Mouse (Mus musculus): ENCODE results near the gene Lrrk2.

The Lrrk2 gene

GRCm38 (mm10) chr15:91685880-91686563 lies 13.0 kb downstream of the Lrrk2 start:
- in situ Hi-C loops (cut with MboI; ENCODE audit: low sequenced_read_pairs), result no loop called here

DNA sequence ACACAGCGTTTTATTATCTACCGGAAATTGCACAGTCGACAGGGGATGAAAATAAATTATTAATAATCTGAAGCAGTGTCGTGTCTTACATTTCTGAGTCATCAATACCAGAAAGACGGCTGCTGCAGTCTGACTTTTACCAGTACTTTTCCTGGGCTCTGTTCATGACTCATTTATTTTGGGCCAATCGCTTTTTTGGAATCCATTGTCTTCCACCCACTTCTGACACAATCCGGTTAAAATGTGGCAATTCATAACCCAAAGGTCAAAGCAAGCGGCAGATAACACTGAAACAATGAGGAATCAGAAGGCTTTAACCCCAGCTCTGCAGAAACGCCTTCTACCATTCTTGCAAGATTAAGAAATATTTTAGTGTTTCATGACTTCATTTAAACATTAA lies 17.7 kb downstream of the Lrrk2 start:
- in situ Hi-C loops (cut with MboI; ENCODE audit: low sequenced_read_pairs), result no loop called here

- in situ Hi-C loops (cut with MboI; ENCODE audit: low sequenced_read_pairs), result no loop called here
Observed at GRCm38 (mm10) chr15:91693051-91693450, 20.1 kb downstream of the Lrrk2 start.

- in situ Hi-C loops (cut with MboI; ENCODE audit: low sequenced_read_pairs), result no loop called here
Observed at GRCm38 (mm10) chr15:91693856-91694255, 20.9 kb downstream of the Lrrk2 start.

DNA sequence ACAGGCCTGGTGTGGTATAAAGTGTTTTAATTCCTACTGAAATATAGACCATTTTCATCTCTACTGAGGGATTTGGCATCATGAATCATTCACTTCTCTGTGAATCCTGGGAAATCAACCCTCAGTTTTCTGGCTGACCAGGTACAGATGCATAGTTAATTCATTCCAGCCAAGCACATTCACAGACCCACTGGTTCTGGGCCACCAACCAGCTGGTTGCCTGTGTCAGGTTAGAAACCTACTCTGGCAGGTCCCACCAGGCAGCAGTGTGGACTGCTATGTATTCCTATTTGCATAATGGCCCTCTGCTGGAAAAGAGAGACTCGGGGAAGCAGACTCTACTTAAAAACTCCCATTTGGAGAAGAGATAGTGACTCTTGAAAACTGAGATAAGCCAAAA lies 27.9 kb downstream of the Lrrk2 start:
- in situ Hi-C loops (cut with MboI; ENCODE audit: low sequenced_read_pairs), result no loop called here

DNA sequence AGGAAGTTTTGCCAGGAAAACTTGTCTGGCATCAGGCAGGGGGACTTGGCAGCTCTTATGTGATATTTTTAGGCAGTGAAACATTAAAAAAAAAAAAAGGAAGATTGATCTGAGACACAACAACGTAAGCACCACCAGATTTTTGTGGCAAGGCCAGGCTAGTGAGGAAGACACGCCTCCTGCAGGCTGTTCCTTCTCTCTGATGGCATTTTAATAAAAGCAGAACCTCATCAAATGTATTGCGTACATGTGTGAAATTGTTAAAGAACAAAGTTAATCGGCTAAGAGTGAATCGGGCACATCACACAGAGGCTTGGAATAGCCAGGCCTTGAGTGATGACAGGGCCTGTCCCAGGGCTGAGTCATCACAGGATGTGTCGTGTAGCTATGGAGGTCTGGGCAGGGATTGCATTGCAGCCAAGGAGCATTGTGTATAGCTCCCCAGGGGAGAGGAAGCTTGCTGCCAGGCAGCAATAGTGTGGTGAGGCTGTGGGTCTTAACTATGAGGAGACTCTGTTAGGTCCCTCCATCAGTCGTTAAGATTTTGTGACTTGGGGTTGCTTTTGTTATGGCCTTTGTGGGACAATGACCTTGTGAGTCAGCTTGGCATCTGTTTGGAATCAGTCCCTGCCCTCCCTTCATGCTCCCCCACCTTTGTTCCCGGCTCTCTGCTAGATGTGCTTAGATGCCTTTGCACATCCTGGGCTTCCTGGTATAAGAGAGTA lies 30.2 kb downstream of the Lrrk2 start:
- in situ Hi-C loops (cut with MboI; ENCODE audit: low sequenced_read_pairs), result no loop called here

GRCm38 (mm10) chr15:91704091-91704490 lies 31.1 kb downstream of the Lrrk2 start:
- in situ Hi-C loops (cut with MboI; ENCODE audit: low sequenced_read_pairs), result no loop called here

DNA sequence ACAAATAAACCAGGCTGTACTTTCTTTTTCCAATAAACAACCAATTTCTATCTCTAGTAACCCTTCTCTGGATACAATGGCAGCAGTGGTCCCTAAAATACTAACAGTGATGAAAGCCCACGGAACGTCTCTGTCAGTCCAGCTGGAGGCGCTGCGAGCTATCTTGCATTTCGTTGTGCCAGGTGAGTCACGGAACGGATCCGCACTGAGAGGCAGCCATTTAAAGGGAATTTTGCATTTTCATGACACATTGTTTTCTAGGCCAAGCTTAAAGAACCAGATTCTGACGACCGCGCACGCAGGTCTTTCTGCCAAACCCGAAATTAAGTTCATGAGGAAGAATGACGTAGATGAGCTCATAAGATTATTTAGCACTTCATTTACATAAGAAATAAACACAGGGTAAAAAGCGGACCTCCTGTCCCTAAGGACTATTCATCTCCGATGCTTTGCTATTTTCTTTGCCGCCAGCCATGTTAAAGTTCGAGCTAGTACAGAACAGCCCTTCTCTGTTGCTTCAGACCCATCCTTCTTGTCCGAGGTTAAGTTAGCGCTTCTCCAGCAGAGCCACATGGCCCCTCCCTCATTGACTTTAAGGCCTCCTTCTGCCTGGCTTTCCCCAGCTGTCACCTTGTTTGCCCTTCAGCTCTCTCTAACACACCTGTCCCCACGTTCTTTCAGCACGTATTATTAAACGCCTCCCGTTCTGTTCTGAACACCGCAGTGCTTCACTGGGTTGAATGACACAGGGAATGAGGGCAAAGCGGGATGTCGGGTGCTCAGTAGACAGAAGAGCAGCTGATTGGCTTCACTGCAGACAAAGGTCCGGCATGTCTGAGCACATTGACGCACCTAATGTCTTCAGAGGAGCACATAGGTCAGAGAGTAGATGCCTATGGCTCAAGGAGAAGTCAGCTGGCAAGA lies 36.5 kb downstream of the Lrrk2 start:
- in situ Hi-C loops (cut with MboI; ENCODE audit: low sequenced_read_pairs), result no loop called here

DNA sequence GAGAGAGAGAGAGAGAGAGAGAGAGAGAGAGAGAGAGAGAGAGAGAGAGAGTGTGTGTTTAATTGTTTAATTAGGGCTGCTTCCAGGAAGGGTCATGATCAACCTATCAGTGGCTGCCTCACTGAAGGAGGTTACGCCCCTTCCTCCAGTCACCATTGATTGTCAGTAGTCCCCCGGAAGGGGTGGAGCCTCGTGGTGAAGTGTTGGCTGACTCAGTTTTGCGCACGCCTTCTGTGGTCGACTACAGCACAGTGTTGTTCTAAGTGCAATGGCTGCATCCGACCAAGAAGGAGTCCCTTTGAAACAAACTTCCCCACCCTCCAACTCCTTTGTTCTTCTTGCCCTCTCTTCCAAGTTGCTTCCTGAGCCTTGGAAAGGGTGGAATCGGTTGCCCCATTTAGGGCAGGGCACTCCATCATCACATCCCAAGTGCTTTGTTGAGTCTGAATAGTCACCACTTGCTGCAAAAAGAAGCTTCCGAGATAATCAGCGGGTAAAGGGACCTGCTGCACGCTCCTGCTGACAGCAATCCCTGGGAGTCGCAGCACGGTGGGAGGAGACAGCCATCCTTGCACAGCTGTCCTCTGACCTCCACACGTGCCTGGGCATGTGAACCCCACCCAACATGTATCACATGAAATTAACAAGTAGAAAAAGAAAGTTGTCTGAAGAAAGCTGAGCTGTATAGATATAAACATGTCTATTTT lies 62.4 kb downstream of the Lrrk2 start:
- in situ Hi-C loops (cut with MboI; ENCODE audit: low sequenced_read_pairs), result no loop called here

GRCm38 (mm10) chr15:91736791-91737533 lies 64.0 kb downstream of the Lrrk2 start:
- in situ Hi-C loops (cut with MboI; ENCODE audit: low sequenced_read_pairs), result no loop called here

GRCm38 (mm10) chr15:91738808-91739207 lies 65.8 kb downstream of the Lrrk2 start:
- in situ Hi-C loops (cut with MboI; ENCODE audit: low sequenced_read_pairs), result no loop called here

DNA sequence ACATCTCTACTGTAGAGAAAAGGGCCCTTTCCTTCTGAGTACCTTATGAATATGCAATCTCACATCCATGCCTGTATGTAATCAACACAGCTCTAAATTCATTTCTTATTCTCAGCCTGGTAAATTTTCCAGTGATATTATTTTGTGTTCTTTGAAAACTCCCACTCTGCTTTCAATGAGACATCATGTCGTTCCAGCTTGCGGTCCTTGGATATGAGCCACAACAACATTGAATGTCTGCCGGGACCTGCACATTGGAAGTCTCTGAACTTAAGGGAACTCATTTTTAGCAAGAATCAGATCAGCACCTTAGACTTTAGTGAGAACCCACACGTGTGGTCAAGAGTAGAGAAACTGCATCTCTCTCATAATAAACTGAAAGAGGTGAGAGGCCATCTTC lies 72.5 kb downstream of the Lrrk2 start:
- in situ Hi-C loops (cut with MboI; ENCODE audit: low sequenced_read_pairs), result no loop called here

GRCm38 (mm10) chr15:91752111-91752510 lies 79.1 kb downstream of the Lrrk2 start:
- in situ Hi-C loops (cut with MboI; ENCODE audit: low sequenced_read_pairs), result no loop called here

DNA sequence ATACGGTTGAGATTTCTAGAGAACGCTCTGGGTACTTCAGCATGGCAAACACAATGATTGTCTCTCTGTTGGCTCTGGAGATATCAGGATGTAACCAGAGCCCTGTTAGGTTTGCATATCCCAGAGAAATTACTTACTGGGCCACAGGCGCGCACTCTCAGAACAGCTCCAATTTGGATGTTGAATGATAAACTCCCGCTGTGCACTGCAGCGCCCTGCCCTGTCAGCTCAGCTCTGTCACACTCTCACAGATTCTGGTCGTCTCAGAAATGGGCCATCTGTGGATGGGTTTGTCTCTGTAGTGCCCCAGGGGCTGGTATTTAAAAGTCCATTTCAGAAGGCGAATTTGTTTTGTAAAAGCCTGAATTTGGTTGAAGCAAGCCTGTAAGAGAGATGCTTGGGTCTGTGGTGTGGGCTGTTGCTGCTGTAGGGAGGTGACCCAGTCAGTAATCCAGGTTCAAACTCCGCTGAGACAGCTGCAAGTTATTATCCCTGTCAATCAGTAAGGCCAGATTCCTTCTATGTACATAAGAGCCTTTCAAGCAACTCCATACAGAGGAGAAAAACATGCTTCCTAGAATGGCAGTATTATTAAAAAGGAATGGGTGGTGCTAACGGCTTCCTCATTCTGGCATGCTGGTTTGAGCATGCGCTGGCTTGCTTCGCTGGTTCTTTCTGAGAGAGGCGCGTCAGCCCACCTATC lies 80.6 kb downstream of the Lrrk2 start:
- in situ Hi-C loops (cut with MboI; ENCODE audit: low sequenced_read_pairs), result no loop called here

DNA sequence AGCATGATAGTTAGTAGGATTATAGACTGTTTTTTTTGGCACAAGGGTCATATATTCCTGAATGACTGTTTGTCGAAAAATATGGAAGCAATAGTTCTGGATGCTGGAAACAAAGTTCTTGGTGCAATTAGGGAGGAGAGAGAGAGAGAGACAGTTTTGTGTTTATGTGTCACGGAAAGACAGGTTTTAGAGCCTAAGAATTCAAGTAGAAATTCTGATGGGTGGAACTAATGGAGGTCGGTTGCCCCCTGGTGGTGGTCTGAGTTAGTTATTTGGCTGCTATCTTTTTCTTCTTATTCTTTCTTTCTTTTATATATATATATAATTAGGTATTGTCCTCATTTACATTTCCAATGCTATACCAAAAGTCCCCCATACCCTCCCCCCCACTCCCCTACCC lies 81.6 kb downstream of the Lrrk2 start:
- in situ Hi-C loops (cut with MboI; ENCODE audit: low sequenced_read_pairs), result no loop called here

GRCm38 (mm10) chr15:91755756-91756155 lies 82.8 kb downstream of the Lrrk2 start:
- in situ Hi-C loops (cut with MboI; ENCODE audit: low sequenced_read_pairs), result no loop called here

GRCm38 (mm10) chr15:91772041-91772440 lies 99.1 kb downstream of the Lrrk2 start:
- in situ Hi-C loops (cut with MboI; ENCODE audit: low sequenced_read_pairs), result no loop called here

GRCm38 (mm10) chr15:91779166-91779565 lies 106.2 kb downstream of the Lrrk2 start:
- in situ Hi-C loops (cut with MboI; ENCODE audit: low sequenced_read_pairs), result no loop called here

DNA sequence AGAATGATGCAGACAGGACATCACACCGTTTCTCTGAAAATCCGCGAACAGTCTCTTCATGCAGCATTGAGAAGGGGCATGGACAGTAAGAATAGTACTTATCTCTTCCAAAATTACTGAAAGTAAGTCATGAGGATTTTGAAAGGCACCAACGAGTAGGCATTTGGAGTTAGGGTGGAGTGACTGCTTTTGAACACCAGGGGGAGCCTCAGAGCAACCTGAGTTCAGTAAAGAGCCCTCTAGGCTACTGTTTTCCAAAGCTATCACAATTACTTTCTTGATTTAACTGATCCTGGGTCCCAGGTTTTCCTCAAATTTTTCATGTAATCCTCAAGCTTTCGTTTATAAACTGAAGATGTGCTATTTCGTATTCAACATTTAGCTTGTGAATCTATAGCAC lies 108.2 kb downstream of the Lrrk2 start:
- in situ Hi-C loops (cut with MboI; ENCODE audit: low sequenced_read_pairs), result no loop called here

GRCm38 (mm10) chr15:91788338-91788737 lies 115.4 kb downstream of the Lrrk2 start:
- in situ Hi-C loops (cut with MboI; ENCODE audit: low sequenced_read_pairs), result no loop called here

Measured in CH12F3 (cell line).